Mouse (Mus musculus): Measurements from ENCODE around the gene Zhx3. TPM values are rescaled to one million over a fixed set of nuclear protein-coding genes. Genes with fewer than 3 reads are reported as not detected.

Zhx3 gene
- total RNA-seq, 2 experiments from 2014 or later = 63.4 to 84.0 TPM

DNA sequence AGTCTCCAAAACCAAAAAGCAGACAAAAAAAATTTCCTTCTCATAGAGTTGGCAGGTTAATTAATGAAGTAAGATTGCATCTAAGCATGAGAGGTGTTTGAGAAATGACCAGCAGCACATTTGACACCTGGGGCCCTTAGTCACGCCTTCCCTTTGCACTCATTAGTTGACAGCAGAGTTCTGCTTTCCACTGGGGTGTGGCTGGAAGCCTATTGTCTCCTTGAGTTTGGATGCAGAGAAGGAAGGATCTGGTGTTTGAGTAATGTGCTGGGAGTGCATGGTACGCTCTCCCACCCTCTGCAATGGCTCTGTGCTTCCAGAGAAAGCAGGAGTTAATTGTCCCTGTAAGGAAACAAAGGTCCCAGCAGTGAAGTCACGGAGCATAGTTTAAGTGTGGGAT lies 136.3 kb downstream of the Zhx3 start:
- DNase-seq (ENCODE audit: low spot score in 2 of 2) = no peak
- intact Hi-C loops (cut with DNase I) = no loop called here

DNA sequence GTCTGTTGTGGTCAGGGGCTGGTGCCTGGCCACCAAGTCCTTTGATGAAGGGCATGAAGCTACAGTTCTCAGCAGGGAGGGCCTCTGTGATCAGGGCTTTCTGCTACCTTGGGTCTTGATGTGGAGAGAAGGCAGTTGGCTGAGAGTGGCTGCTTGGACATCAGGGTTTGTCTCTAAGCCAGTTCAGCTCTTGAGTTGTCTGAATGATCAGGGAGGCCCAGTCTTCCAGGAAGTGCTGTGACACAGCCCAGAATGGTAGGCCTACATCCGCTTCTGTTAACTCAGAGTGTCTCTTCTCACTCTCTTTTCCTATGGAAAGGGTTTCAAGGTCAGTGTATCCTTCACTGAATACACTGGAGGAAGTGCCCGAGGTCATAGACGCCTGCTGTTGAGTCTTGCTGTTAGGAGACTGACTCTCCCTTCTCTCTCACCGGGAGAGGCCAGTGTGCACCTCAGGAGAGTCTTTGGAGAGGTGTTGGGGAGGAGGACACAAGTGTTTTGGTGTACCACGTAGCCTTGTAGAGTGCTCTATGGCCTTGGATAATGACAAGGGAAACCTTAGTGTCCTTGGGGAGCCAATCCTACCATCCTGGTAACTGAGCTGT lies 137.0 kb downstream of the Zhx3 start:
- intact Hi-C loops (cut with DNase I) = no loop called here
- no peak for DNase-seq (ENCODE audit: low spot score in 2 of 2)

DNA sequence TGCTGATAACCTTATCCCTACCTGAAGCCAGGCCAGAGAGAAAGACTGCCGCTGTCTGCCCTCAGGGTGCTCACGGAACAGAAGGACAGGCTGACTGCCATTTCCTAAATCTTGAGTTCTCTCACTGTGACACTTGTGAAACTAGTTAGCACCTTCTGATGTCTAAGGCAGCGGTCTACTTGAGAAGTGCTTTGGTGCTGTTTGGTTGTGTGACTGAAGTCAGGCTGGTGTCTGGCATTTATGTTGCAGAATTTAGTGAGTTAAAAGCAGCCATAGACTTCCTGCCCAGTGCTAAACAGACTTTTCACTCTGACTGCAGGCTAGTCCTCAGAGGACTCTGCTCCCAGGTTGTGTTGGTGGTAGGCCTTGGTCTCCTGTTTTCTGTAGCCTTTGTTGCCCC lies 138.5 kb downstream of the Zhx3 start:
- intact Hi-C loops (cut with DNase I) = loop anchor here (5.0 kb wide), 1 partner anchor 138 kb away; the partner anchor contains the start of gene Zhx3
- DNase-seq (ENCODE audit: low spot score in 2 of 2) = no peak

DNA sequence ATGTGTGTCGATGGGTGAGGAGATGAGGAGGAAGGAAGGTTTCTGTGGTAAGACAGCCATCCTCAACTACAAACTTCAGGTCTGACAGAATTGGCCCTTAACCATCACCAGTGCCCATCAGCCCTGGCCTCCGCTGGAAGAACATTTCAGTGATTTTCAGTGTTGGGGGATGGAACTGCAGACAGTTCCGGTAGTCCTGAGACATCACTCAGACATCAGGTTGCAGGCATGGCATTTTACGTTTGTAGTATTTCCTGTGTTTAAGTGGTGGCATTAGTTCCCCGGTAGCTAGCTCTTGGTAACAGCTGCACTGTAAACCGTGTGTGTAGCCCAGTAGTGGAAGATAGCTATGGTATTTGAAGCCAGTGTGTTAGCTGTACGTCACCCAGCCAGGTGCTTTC lies 139.7 kb downstream of the Zhx3 start:
- intact Hi-C loops (cut with DNase I) = loop anchor here (5.0 kb wide), 1 partner anchor 139 kb away; the partner anchor contains the start of gene Zhx3
- no peak for DNase-seq (ENCODE audit: low spot score in 2 of 2)

DNA sequence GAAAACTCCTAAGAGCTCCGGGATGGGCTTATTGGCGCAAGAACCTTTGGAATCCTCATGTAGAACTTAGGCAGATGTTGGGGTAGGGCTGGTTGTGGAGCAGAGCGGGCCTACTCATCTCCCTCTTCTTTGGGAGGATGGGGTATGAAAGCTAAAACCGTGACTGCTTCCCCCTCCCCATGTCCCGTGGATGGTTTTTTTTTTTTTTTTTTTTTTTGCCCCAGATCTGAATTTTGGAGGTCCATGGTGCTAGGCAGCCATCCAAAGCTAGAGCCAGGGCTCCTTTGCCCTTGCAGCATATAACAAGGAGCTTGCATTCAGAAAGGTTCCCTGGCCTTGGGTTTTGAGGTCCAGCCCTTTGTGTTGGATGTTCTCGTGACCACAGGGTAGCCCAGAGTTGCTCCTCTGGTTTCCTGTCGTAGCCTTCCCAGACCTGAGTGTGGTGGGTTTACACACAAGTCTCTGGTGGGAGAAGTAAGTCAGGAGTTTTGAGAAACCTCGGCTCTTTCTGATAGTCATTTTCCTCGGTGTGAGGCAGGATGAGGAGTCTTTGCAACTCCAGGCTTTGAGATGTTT lies 140.3 kb downstream of the Zhx3 start:
- DNase-seq (ENCODE audit: low spot score in 2 of 2) = no peak
- intact Hi-C loops (cut with DNase I) = loop anchor here (1.0 to 5.0 kb wide), 2 partner anchors 140 to 155 kb away; partner anchors contain the start of gene Zhx3

DNA sequence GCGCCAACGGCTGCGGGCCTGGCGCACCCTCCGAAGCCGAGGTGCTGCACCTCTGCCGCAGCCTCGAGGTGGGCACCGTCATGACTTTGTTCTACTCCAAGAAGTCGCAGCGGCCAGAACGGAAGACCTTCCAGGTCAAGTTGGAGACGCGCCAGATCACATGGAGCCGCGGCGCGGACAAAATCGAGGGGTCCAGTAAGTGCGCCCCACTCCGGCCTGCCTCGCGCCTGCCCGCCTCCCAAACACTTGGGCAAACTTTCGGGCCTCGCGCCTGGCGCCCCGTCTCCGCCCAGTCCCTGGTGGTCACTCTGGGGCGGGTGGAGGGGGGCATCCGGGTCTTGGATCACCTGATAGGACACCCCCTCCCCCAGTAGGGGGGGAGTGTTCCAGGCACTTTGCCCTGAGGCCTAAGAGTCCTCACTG lies 140.9 kb downstream of the Zhx3 start:
- peak in 1 of 2 experiments; percentile 65 for DNase-seq (ENCODE audit: low spot score in 2 of 2)
- intact Hi-C loops (cut with DNase I) = loop anchor here (1.0 to 5.0 kb wide), 2 partner anchors 140 to 155 kb away; partner anchors contain the start of gene Zhx3

DNA sequence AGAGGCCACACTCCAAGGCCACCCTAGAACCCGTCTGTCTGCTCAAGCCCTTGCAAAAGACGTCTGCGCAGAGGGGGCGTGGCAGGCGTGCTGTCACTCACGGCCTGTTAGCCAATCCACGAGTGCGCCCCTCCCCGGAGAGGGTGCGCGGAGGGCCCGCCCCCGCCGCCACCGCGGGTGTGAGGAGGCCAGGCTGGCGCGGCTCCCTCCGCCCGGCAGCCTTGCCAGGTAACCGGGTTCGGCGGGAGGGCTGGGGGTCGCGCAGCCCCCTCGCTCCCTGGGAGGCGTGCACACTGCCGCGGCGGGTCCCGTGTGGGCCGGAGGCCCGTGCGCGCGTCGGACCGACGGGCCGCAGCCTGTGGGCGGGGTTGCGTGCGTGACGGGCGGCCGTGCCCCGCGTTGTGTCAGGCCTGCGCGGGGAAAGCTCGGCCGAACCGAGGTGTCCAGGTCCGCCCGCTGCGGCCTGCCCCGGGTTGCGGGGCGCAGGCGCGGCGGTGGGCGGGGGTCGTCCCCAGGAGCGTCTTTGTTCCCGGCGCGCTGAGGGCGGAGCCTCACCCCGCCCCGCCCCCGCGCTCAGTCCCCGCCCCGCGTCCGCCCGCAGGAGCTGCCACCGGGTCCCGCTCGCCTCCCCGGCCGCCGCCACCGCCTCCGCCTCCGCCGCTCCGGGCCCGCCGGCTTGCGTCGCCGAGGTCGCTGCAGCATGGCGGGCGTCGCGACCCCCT lies 141.5 kb downstream of the Zhx3 start, which contains the start of gene Plcg1:
TSS of gene Plcg1 (plus strand) at position 184 of the 722 bp plus-strand sequence.
- intact Hi-C loops (cut with DNase I) = loop anchor here (5.0 kb wide), 1 partner anchor 141 kb away; the partner anchor contains the start of gene Zhx3
- DNase-seq (ENCODE audit: low spot score in 2 of 2) = peak; percentile 92 to 94

DNA sequence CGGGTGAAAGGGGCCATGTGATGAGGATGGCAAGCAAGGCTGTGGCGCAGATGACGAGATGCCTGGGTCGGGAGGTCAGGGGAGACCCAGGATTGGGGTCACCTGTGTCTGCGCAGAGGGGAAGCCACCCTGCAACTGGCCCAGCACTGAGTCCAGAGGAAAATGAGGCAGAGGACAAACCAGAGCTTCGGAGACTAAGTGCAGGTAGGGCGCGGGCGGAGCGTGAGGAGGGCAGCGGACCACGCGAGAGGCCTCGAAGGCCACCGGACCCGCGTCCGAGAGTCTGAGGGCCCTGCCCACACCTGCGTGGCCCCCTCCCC lies 142.0 kb downstream of the Zhx3 start:
- intact Hi-C loops (cut with DNase I) = loop anchor here (5.0 kb wide), 1 partner anchor 142 kb away; the partner anchor contains the start of gene Zhx3
- no peak for DNase-seq (ENCODE audit: low spot score in 2 of 2)

DNA sequence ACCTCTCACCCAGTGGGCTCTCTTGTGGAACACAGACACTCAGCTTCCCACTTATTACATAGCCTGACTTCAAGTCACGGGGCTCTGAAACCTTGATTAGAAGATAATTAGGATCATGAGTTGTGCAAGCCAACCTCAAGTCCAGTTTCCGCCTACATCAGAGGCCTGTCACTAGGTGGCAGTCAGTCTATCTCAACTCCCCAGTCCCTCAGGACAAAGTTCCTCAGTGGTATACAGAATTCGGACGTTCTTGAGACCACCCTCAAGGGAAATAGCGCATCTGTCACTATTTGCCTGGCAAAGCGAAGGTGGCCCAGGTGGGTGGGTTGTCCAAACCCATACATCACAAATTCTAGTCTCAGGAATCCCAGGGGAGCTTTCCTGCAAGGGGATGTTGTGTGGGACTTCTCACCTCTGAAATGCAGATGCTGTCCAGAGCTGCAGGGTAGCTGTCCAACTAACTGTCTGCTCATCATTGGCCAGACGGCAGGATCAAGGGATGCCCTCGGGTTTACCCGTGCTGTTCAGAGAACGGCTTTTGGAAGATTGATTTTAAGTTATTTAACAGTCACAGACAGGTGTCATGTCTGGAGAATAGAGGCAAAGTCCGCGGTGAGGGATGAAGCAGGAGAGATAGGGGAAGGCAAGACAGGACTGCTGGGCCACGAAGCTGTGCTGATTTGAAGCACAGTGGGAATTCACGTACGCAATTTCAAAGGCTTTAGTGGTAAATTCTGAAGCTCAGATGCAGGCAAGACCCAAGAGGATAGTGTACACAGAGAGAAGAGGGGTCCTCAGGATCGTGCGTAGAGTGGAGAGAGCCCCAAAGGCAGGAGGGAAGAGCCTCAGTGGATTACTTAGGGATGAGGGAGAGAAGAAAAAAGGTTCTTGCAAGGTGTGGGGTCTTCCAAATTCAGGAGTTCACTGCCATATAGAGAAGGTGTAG lies 142.7 kb downstream of the Zhx3 start:
- DNase-seq (ENCODE audit: low spot score in 2 of 2) = no peak

DNA sequence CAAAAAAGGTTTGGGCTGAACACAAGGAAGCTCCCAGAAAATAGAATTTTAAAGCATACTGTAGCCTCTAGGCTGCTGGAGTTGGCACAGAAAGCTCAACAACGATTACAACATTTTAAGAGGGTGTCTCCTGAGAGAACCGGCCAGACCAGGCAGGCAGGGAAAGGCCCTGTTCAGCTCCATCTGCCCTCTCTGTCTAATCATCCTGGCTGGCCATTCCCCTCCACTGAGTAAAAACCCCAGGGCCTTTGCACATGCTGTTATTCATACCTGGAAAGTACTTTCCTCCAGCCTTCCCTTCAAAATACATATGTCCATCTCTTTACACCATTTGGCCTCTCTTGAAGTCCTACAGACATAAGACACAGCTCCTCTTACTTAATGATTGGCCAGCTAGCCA lies 143.4 kb downstream of the Zhx3 start:
- DNase-seq (ENCODE audit: low spot score in 2 of 2) = no peak
- intact Hi-C loops (cut with DNase I) = no loop called here

More for the DNA sequence above, 142.7 kb downstream of the Zhx3 start:
- intact Hi-C loops (cut with DNase I) = loop anchor here (5.0 kb wide), 1 partner anchor 142 kb away; the partner anchor contains the start of gene Zhx3

DNA sequence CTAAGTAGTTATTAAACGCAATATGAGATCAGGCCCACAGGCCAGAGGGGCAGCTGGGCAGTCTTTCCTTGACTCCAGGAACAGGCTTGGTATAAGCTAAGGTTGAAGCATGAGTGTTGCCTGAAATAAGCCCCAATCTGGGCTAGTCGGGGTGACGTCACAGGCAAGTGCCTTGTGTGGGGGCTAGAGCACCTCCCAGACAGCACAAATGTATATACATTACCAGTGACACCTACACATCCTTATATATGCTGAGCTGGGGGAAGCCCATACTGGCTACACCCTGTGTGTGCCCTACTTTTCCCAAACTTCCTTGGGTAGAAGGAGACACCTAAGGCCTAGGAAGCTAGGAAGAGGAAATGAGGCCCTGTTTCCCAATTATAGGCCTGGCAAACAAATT lies 143.8 kb downstream of the Zhx3 start:
- DNase-seq (ENCODE audit: low spot score in 2 of 2) = peak; percentile 47 to 61

DNA sequence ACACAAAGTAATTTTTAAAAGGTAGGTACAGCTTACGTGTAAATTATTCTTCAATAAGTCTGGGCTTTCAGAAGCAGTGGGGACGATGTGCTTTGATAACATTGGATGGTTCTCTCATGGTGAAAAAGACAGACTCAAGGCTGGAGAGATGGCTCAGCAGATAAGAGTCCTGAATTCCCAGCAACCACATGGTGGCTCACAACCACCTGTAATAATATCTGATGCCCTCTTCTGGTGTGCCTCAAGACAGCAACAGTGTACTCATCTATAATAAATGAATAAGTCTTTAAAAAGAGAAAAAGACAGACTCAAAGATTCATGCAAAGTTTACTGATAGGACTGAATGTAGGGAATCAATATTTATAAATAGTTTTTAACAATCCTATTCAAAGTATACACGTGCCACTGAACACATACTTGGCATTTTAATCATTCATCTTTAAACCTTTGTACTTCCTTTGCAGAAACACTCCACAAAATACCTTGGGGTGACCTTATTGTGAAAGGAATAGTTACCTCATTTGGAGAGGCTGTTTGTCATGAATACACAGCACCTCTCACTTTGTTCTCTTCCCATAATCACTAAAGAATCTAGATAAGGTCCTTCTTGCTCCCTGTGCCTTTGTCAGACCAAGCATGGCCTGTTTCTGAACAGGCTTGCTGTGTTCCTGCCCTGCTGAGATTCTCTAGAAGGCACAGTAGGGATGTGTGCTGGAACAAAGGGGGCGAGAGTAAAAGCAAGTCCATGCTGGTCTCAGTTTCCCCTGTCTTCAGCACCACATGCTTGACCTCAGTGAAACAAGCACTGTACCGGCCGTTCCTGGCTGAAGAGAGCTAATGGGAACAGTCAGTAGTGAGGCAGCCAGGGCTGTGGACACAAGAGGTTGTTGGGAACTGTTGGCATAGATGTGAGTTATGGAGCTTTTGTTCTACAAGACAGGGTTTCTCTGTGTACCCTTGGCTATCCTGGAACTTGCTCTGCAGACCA lies 146.6 kb downstream of the Zhx3 start:
- intact Hi-C loops (cut with DNase I) = no loop called here
- no peak for DNase-seq (ENCODE audit: low spot score in 2 of 2)

More for the DNA sequence above, 143.8 kb downstream of the Zhx3 start:
- intact Hi-C loops (cut with DNase I) = no loop called here

DNA sequence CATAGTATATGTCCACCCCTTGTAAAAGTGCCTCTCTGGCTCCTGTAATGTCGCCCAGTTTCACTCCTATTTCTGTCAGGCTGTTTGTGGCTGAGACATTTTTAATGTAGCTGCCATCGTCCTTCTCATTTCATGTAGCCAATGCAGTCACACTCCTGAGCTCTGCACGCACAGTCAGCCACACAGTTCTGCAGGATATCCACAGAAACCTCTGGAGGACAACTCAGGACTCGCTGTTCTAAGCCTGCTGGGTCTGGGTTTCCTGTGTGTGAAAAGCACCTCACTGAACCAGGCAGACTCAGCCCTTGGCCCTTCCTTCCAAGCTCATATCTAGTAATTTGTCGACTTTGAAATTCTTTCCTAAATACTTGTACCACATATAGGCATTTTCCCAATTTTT lies 148.3 kb downstream of the Zhx3 start:
- no peak for DNase-seq (ENCODE audit: low spot score in 2 of 2)
- intact Hi-C loops (cut with DNase I) = no loop called here

DNA sequence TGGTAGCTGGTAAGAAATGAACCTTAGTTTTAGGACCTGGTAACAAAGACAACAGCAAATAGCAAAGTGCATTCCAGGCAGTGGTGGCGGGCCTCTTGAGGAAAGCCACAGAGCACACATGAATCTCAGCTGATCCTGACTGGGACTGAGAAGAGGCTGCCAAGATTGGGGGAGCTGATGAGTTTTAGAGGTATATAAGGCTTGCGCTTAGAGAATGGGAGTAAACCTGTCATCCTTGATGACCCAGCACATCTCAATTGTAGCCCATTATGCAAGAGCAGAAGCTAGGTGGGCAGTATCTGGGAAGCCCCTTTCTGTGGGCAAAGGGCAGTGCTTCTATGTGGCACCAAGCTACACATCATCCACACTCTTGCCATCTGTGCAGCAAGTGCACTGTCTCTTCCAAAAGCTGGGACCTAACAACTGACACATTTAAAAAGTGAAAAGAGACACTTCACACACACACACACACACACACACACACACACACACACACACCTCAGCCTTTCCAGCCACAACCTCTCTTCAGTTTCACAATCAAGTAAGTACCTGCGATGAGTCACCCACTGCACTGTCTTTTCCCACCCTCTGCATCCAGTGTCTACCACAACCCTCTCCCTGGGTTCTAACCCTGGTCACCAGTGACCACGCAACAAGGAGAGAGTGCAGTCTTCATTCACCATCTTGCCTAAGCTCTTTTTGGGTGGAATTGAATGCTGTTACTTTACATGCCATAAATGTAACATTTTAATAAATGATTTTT lies 149.0 kb downstream of the Zhx3 start:
- no peak for DNase-seq (ENCODE audit: low spot score in 2 of 2)
- intact Hi-C loops (cut with DNase I) = no loop called here

DNA sequence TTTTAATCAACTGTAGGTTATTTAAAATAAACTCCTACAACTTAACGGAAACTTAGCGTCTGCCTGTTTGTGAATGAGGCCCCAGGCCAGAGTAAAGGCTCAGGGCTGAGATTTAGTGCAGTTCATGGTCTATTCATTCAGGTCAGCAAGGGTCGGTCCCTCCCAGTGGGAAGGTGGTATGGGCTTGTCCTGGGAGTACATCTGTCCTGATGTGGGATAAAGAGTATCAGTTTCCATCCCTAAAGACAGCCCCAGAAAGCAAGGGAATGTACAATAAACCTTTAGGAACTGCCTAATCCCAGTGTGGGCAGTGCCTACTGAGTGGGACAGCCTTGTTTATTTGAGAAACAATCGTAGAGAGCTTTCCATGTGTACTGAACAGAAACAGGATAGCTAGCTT lies 150.1 kb downstream of the Zhx3 start:
- no peak for DNase-seq (ENCODE audit: low spot score in 2 of 2)
- intact Hi-C loops (cut with DNase I) = no loop called here

DNA sequence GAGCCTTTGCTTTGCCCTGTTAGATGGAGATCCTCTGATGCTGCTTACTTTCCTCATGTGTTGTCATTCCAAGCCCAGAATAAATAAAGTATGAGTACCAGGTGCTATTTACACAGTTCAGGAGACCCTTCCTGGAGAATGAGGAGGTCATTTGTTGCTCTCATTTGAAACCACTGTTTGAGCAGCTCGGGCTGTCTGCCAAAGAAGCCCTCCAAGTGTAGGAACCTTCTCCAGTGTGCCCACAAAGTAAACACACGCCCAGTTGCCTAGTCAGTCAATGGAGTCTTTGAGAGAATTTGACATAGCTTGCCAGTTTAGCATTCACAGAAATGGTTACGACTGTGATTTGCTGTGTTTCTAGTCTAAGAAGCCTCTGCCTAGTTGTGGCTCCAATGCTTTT lies 154.0 kb downstream of the Zhx3 start:
- intact Hi-C loops (cut with DNase I) = loop anchor here (5.0 kb wide), 2 partner anchors 72 to 168 kb away; partner anchors contain the start of gene Top1

DNA sequence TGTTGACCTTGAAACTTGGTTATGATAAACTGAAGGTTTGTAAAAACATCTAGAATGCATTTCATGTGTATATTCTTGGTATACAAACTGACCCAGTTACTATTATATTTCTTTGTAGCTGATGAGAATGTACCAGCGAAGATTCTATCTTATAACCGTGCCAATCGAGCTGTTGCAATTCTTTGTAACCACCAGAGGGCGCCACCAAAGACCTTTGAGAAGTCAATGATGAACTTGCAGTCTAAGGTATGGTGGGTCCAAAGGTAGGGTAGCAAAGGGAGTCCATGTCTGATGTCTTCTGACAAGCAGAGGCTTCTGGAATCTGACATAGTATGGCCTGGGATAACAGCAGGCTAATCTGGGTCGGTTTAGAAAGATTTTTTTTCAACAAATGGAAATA lies 155.5 kb downstream of the Zhx3 start:
- DNase-seq (ENCODE audit: low spot score in 2 of 2) = peak in 1 of 2 experiments; percentile 7
- intact Hi-C loops (cut with DNase I) = loop anchor here (5.0 kb wide), 2 partner anchors 70 to 170 kb away; partner anchors contain the start of gene Top1

More for the DNA sequence above, 154.0 kb downstream of the Zhx3 start:
- peak in 1 of 2 experiments; percentile 7 for DNase-seq (ENCODE audit: low spot score in 2 of 2)
